Mouse (Mus musculus): ENCODE data around the gene A1cf.

- TF ChIP-seq CTCF (IDR thresholded peaks at IDR 0.05; ENCODE audit: borderline replicate concordance, insufficient read depth, low read depth, low read length) (no peak), POLR2A (IDR thresholded peaks at IDR 0.05; ENCODE audit: borderline replicate concordance, insufficient read depth, low read length) (no peak)
Observed at GRCm38 (mm10) chr19:31868076-31868475, 488 bp upstream of the A1cf start.

Data from cerebellum, adult 2 months (tissue).